Mouse (Mus musculus): ENCODE results near the gene Rabl6. TPM values are rescaled to one million over a fixed set of nuclear protein-coding genes. Genes with fewer than 3 reads are reported as not detected.

Rabl6 gene
- total and polyA plus RNA-seq, 3 experiments: 34.6 to 62.0 (median 55.7) TPM

DNA sequence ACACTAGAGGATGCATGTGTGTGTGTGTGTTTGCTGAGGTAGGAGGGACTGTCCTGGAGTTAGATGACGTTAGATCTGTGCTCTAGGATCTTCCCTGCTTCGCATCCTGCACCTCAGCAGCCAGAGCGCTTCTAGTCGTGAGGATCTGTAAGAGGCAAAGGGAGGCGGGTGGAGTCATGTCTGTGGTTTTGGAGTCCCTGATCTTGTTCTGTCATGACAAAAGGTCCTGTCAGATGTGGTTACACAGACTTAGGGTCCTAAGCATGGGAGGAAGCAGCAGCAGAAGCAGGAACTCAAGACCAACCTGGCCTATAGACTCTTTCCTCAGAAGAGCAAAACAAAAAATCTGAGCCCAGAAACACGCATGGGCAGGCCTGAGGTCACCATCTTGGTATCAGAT, 12.1 kb upstream of the Rabl6 start:
- Histone ChIP-seq H3K9ac (ENCODE audit: insufficient read depth, low read depth) (no peak overlapping the region), H3K27ac (ENCODE audit: insufficient read depth, low read depth) (no peak overlapping the region), H3K4me3 (replicated peaks in 1 of 3; ENCODE audit: low read depth in 2 of 3, low read length in 2 of 3, poor library complexity in 1 of 3) (no peak overlapping the region), H3K79me2 (replicated peaks; ENCODE audit: control insufficient read depth, extremely low read depth, insufficient read depth, poor library complexity, severe bottlenecking) (no peaks in the 10 kb centered on the region), H3K36me3 (replicated peaks in 1 of 2; ENCODE audit: control insufficient read depth in 1 of 2, insufficient read depth in 1 of 2, low read length in 1 of 2) (peaks cover 0 to 3% of the 10 kb centered on the region in 2 experiments), H3K4me1 (ENCODE audit: control insufficient read depth in 1 of 2, insufficient read depth in 2 of 2) (peaks cover 0 to 10% of the 10 kb centered on the region in 2 experiments; a peak in 2 of 4 replicates), H3K27me3 (replicated peaks) (peaks cover 30% of the 10 kb centered on the region), H3K4me2 (ENCODE audit: insufficient read depth, low read depth, poor library complexity, severe bottlenecking) (no peak overlapping the region), H3K9me3 (replicated peaks; ENCODE audit: low read length) (no peaks in the 10 kb centered on the region)
- DNase-seq (ENCODE audit: extremely low read depth): no peak
- dilution Hi-C loops (cut with MboI; ENCODE audit: extremely low pct_ligation_motif_present, extremely low pct_unique_long_range_greater_than_20kb, low sequenced_read_pairs): no loop called here
- no peak for TF ChIP-seq UBTF (IDR thresholded peaks at IDR 0.05; ENCODE audit: low read depth, low read length)
- no peak for TF ChIP-seq MEF2A (IDR thresholded peaks at IDR 0.05; ENCODE audit: borderline replicate concordance, low read depth, low read length)
- no peak for TF ChIP-seq ZNF384 (IDR thresholded peaks at IDR 0.05; ENCODE audit: low read depth, low read length)
- TF ChIP-seq JUND (conservative IDR thresholded peaks at IDR 0.05; ENCODE audit: low read depth, low read length): no peak
- TF ChIP-seq ELF1 (IDR thresholded peaks at IDR 0.05; ENCODE audit: low read depth, low read length): no peak
- TF ChIP-seq POLR2AphosphoS2 (IDR thresholded peaks at IDR 0.05; ENCODE audit: low read depth, low read length): no peak
- no peak for TF ChIP-seq RAD21 (IDR thresholded peaks at IDR 0.05; ENCODE audit: low read depth, low read length)
- no peak for TF ChIP-seq GABPA (IDR thresholded peaks at IDR 0.05; ENCODE audit: insufficient replicate concordance, low read depth, low read length)
- no peak for TF ChIP-seq PAX5 (IDR thresholded peaks at IDR 0.05; ENCODE audit: low read length)
- TF ChIP-seq SIN3A (IDR thresholded peaks at IDR 0.05; ENCODE audit: low read length): no peak
- TF ChIP-seq SMC3 (IDR thresholded peaks at IDR 0.05; ENCODE audit: low read depth, low read length): no peak
- no peak for TF ChIP-seq ZMIZ1 (IDR thresholded peaks at IDR 0.05; ENCODE audit: low read depth, low read length)
- no peak for TF ChIP-seq ETS1 (conservative IDR thresholded peaks at IDR 0.05; ENCODE audit: low read depth, low read length)
- no peak for TF ChIP-seq RCOR1 (conservative IDR thresholded peaks at IDR 0.05; ENCODE audit: low read depth, low read length)
- TF ChIP-seq MXI1 (IDR thresholded peaks at IDR 0.05; ENCODE audit: low read depth, low read length): no peak
- TF ChIP-seq MAZ (IDR thresholded peaks at IDR 0.05; ENCODE audit: low read depth, low read length): no peak
- TF ChIP-seq CTCF (conservative IDR thresholded peaks at IDR 0.05 in 1 of 2, IDR thresholded peaks at IDR 0.05 in 1 of 2; ENCODE audit: low read depth in 2 of 2, low read length in 2 of 2): no peak
- TF ChIP-seq MAFK (IDR thresholded peaks at IDR 0.05; ENCODE audit: insufficient replicate concordance, low read length): no peak
- in situ Hi-C loops (cut with MboI; ENCODE audit: low pct_ligation_motif_present, low pct_unique_long_range_greater_than_20kb, low sequenced_read_pairs): no loop called here

DNA sequence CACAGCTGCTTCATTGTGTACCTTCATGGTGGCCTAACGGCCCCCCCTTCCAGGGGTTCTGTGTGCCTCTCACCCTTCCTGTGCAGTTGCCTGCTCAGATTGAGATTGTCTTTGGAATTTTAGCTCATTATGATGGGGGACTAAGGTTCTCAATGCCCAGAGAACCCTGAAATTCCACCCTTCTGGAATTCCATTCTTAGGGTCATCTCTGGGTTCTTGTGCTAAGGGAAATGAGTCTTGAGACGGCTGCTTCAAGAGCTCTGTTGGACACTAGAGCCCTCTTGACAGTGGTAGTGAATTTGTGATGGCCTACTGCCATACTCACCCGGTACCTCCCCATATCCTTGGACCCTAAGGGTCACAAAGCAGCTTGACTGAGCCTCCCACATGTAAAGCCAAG, 9.3 kb upstream of the Rabl6 start, which contains the start of gene Ccdc183:
Gene Ccdc183 (minus strand): TSS at position 101 of the 400 bp plus-strand sequence.
- H3K27me3 ChIP-seq (replicated peaks): peaks cover 6% of the 10 kb centered on the region
- H3K9me3 ChIP-seq (replicated peaks; ENCODE audit: low read length): no peaks in the 10 kb centered on the region
- dilution Hi-C loops (cut with MboI; ENCODE audit: extremely low pct_ligation_motif_present, extremely low pct_unique_long_range_greater_than_20kb, low sequenced_read_pairs) (no loop called here), in situ Hi-C loops (cut with MboI; ENCODE audit: low pct_ligation_motif_present, low pct_unique_long_range_greater_than_20kb, low sequenced_read_pairs) (no loop called here)
- H3K4me1 ChIP-seq (ENCODE audit: control insufficient read depth in 1 of 2, insufficient read depth in 2 of 2): peaks cover 0 to 10% of the 10 kb centered on the region in 2 experiments; a peak in 2 of 4 replicates
- TF ChIP-seq KAT2A (IDR thresholded peaks at IDR 0.05; ENCODE audit: insufficient replicate concordance, low read length) (no peak), ZNF384 (IDR thresholded peaks at IDR 0.05; ENCODE audit: low read depth, low read length) (no peak), MAX (IDR thresholded peaks at IDR 0.05; ENCODE audit: low read length) (no peak)
- H3K4me3 ChIP-seq (replicated peaks in 1 of 3; ENCODE audit: low read depth in 2 of 3, low read length in 2 of 3, poor library complexity in 1 of 3): no peak within 1 kb of the TSS
- peaks cover 0 to 3% of the 10 kb centered on the region in 2 experiments for H3K36me3 ChIP-seq (replicated peaks in 1 of 2; ENCODE audit: control insufficient read depth in 1 of 2, insufficient read depth in 1 of 2, low read length in 1 of 2)
- no peak within 1 kb of the TSS for H3K4me2 ChIP-seq (ENCODE audit: insufficient read depth, low read depth, poor library complexity, severe bottlenecking)
- no peak for DNase-seq (ENCODE audit: extremely low read depth)
- H3K27ac ChIP-seq (ENCODE audit: insufficient read depth, low read depth): no peak within 1 kb of the TSS
- no peaks in the 10 kb centered on the region for H3K79me2 ChIP-seq (replicated peaks; ENCODE audit: control insufficient read depth, extremely low read depth, insufficient read depth, poor library complexity, severe bottlenecking)
- H3K9ac ChIP-seq (ENCODE audit: insufficient read depth, low read depth): no peak within 1 kb of the TSS

Data from CH12.LX (cell line).